Mouse (Mus musculus) naive thymus-derived CD4-positive, alpha-beta T cell, adult 2 months (primary cell): ENCODE measurements around the gene Wdr90.
"Not testable (repeated sequence)": the region's sequence is repeated elsewhere in the genome, so short reads cannot be mapped to it uniquely, and the experiment has no call there.

Source experiments
- DNase-seq: peaks from one replicate; pipeline ENCODE4 v3.0.0-alpha.2; 2011; ENCODE audit warnings: low read depth

The Wdr90 gene

GRCm38 (mm10) chr17:25830200-25830753 is 31.0 kb downstream of the Wdr90 start:
- no peak for DNase-seq

DNA sequence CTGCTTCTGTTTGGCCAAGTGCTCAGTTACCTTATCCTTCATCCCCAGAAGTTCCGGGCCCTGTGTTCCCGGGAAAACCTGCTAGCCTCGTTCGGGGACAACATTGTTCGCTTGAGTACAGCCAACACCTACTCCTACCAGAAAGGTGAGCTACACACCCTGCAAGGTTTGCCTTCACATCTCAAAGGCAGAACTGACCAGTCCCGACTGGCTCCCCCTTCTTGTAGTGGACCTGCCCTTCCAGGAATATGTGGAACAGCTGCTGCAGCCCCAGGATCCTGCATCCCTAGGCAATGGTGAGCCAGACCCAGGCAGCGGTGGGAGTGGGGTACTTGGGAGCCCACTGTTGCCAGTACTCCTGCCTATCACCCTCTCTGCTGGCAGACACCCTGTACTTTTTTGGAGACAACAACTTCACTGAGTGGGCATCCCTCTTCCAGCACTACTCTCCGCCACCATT is 31.7 kb downstream of the Wdr90 start:
- DNase-seq, result no peak

GRCm38 (mm10) chr17:25828712-25829557 is 32.4 kb downstream of the Wdr90 start, which contains the start of gene Jmjd8:
TSS of gene Jmjd8 (plus strand) at chr17:25828867.
- DNase-seq, result peak; percentile 87

DNA sequence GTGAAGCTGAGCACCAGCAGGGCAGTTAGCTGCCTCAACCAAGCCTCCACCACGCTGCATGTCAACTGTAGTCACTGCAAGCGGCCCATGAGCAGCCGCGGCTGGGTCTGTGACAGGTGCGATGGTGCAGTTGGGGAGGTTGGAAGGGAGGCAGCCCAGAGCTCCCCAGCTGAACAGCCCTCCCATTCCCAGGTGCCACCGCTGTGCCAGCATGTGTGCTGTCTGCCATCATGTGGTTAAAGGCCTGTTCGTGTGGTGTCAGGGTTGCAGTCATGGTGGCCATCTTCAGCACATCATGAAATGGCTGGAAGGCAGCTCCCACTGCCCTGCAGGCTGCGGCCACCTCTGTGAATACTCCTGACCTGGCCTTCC is 33.1 kb downstream of the Wdr90 start:
- peak; percentile 25 for DNase-seq

DNA sequence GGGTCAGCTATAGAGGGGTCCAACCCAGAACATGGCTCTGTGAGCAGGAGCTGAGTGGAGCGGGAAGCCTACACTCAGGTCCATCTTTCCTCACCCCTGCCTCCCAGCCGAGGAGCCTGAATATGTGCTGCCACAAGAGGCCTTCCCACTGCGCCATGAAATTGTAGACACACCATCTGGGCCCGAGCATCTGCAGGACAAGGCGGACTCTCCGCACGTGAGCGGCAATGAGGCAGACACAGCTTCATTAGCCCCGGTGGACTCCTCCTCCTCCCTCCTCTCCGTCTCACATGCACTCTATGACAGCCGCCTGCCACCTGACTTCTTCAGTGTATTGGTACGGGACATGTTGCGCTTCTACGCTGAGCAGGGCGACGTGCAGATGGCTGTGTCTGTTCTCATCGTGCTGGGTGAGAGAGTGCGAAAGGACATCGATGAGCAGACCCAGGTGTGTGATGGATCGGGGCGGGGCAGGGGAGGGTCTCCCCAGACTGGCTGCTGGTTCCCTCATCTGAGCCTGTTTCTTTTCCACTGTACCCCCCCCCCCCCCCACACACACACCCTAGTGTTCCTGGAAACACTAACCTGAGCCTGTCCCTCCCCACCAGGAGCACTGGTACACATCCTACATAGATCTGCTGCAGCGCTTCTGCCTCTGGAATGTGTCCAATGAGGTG is 33.6 kb downstream of the Wdr90 start:
- no peak for DNase-seq

GRCm38 (mm10) chr17:25827011-25827410 is 34.3 kb downstream of the Wdr90 start:
- DNase-seq, result no peak

- DNase-seq, result no peak
Measured at GRCm38 (mm10) chr17:25825984-25826570, 35.2 kb downstream of the Wdr90 start.

- DNase-seq, result no peak
Measured at GRCm38 (mm10) chr17:25825311-25825710, 36.0 kb downstream of the Wdr90 start.

DNA sequence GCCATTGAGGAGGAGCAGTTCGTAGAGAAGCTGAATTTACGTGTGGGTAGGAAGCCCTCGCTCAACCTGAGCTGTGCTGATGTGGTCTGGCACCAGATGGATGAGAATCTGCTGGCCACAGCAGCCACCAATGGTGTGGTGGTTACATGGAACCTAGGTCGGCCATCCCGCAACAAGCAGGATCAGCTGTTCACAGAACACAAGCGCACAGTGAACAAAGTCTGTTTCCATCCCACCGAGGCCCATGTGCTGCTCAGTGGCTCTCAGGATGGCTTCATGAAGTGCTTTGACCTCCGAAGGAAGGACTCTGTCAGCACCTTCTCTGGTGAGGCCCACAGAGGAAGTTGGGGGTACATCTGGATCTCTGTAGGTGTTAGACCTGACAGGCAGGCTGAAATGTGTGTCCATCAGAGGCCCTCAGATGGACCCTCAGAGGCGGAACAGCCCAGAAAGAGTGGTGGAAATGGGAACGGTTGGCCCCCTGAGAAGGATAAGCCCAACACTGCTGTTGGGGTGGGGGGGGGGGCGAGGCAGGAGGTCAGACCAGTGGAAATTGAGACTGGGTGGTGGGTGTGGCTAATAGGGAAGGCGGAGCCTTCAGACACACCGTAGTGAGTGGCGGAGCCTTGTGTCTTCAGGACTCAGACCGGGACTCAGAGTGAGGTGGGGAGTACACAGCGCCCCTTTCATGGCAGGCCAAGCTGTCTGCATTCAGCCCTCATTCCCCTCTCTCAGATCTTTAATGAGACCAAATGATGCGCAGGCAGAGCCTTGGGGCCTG is 36.7 kb downstream of the Wdr90 start:
- DNase-seq, result no peak

GRCm38 (mm10) chr17:25823452-25823851 is 37.8 kb downstream of the Wdr90 start, which contains the start of gene Wdr24:
TSS of gene Wdr24 (plus strand) at chr17:25823627.
- peak; percentile 92 for DNase-seq

DNA sequence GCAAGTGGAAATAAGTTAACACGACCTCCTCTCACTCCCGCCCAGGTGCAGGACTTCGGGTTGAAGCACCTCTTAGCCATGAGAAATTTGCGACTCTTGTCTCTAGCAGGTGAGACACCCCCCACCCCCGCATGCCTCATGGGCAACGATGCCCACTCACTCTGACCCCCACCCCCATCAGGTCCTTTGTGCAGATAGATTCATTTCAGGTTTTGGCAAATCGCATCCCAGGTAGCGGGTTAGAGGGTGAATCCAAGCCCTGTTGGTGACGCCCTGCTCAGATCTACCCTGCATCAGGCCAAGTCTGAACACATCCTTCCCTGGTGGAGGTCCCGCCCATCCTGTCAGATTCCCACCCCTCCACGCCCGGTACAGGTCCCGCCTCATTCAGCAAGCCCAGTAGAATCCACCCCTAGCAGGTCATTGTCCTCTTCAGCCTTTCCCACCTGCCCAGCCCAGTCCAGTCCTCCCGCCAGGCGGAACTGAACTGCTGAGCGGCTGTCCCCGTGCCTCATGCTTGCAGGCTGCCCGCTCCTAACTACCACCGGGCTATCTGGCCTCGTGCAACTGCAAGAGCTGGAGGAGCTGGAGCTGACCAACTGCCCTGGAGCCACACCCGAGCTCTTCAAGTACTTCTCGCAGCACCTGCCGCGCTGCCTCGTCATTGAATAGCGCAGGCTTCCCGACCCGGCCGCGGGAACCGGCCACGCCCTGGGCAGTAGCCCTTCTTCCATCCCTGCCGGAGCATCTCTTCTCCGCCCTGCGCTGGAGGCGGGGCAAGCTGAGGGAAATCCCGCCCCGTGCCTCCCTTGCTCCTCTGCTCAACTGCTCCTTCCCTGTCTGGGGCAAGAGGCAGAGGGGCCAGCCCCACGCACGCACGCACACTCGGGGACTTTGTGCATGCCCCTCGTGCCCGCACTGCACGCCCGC is 42.2 kb downstream of the Wdr90 start:
- DNase-seq, result no peak

GRCm38 (mm10) chr17:25817662-25818061 is 43.6 kb downstream of the Wdr90 start:
- no peak for DNase-seq

DNA sequence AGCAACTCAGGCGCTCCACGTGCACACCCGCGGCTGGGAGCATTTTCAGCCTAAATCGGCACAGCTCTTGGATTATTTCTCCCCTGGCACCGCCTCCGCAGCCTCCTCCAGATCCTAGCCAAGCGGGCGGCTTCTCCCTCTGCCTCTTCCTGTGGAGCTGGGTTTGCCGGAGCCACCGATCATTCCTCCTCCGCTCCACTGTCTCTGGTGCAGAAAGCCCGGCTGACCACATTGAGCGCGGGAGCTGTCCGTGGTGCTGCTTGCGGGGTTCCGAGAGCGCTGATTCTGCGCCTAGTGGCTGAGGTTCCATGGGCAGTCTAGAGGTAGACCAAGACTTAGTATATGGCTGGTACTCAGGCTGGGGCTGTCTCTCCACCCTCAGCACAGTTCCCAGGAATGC is 47.8 kb downstream of the Wdr90 start:
- peak; percentile 82 for DNase-seq

DNA sequence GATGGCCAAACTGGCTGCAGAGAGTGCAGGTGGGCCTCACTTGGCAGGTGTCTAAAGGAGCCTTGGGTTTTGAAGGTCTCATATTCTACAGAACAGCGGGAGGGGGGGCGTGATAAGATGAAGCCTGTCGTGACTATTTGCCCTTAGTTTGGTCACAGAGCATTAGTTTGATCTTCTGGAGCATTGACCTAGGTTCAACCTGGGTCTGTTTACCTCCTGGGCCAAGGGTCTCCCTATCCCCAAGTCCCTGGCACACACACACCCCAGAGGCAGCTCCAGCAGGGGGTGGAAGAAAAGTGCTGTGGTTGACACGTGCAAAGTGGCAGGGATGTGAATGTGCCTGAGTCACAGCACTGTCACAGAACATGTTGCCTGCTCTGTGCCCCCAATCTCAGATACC is 50.4 kb downstream of the Wdr90 start:
- DNase-seq, result no peak

DNA sequence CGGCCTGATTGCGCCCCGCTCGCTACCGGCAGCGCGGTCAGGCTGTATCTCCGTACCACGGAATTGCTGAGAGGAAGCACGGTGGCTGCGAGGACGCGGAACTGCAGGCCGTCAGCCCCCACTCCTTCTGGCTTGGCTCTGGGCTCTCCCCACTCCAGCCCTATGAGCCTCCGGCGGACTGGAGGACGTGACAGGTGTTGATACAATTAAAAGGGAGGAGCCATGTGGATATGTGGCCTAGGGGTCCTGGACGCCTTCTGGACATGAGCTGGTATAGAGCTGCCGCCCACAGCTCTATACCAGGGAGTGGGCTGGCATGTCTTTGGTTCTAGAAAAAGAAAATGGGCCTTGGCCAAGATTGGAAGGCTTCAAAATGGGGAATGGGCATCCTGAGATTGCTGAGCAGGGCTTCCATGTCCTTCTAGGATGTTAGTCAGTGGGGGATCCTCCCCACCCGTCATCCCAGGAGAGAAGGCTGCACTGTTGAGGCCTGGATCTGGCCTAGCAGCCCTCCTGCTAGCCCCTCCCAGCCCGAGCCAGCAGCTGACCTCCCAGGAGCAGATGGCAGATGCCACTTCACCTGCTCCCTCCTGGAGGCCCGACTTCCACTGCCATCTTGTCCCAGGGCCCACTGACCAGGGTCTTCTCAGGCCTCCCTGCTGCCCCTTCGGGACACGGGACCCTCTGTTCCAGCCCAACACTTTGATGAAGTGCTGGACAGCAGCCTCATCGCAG is 51.5 kb downstream of the Wdr90 start:
- DNase-seq, result no peak

DNA sequence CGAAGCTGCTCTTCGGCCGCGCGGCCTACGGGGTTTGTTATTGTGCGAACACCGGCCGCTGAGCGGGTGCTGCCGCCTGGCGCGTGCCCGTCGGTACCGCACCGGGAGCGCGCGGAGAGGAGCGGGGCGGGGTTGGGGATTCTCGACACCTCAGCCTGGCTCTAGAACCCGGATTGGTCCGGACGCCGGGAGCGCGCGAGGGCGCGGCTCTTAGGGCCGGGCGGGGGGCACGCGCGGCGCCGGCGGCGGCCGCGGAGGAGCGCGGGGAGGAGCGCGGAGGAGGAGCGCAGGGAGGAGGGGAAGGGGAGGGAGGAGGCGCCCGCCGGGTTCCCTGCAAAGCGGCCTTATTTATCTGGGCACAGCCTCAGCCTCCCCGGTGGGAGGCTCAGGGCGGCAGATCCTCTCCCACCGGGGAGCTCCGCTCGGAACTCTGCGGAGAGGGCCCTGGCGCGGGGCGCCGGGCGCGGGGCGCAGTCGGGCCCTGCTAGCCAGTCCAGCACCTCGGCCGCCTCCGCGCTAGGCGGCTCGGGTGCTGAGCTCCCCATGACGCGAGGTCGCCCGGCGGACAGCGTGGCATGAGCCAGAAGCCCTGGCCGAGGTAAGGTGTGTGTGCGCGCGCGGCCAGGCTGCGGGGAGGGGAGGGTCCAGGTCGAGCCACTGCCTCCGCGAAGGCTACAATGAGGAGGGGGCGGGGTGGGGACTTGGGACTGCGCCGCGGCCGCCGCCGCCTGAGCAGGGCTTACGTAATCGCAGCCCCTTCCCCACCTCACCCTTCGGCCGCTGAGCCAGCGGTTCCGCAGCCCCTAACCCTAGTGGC is 52.3 kb downstream of the Wdr90 start, which contains the start of gene Fbxl16:
Fbxl16 (plus strand) TSS at position 297 of the 817 bp plus-strand sequence.
- DNase-seq, result no peak

GRCm38 (mm10) chr17:25808028-25808427 is 53.3 kb downstream of the Wdr90 start:
- no peak for DNase-seq

- DNase-seq, result not testable (repeated sequence)
Measured at GRCm38 (mm10) chr17:25807452-25807851, 53.8 kb downstream of the Wdr90 start.

GRCm38 (mm10) chr17:25806507-25806906 is 54.8 kb downstream of the Wdr90 start:
- DNase-seq, result no peak
